In genomic region chr10:79728323-79729249, GRCm38 (mm10) we compare ENCODE assay signal across 18 mouse cellular contexts. TPM values are rescaled to one million over a fixed set of nuclear protein-coding genes. Genes with fewer than 3 reads are reported as not detected.
DNase-seq lines count a peak whose midpoint lies in the region; ATAC-seq and TF ChIP-seq lines count a peak whose summit lies in the region.
"Had no signal": no experiment of that assay in that cellular context is flagged by ENCODE, and none has a peak within 500 bp of the region (broad histone marks: within the 10 kb centered on the region; RNA-seq: fewer than 3 reads in every experiment).

No protein-coding gene starts in this region.

- peak overlapping the region; percentile 33; the same call in 1 of the 2 replicates for H3K27ac ChIP-seq in cerebellum, adult 2 months (ENCODE audit: insufficient read depth, low read length)
- H3K27ac ChIP-seq: forebrain, embryonic 15.5 days; hindbrain, embryonic 14.5 days had no signal

- H3K4me1 ChIP-seq in cerebellum, adult 2 months (ENCODE audit: control insufficient read depth, insufficient read depth, low read length) = peaks cover 14% of the 10 kb centered on the region
- H3K4me1 ChIP-seq: forebrain, embryonic 15.5 days had no signal

- no peak for ATAC-seq in cerebellum, adult (ENCODE audit: insufficient number of reproducible peaks, low FRiP score, low TSS enrichment)
- ATAC-seq: intestine, embryonic 16.5 days; midbrain, embryonic 16.5 days had no signal

- 39% methylated on average over 28 of the region's 28 CpGs for WGBS in cerebellum, adult 2 months

- DNase-seq in cerebellum, adult 2 months = peak; percentile 33 to 42
- DNase-seq in layer of hippocampus, adult 11-12 months (ENCODE audit: low spot score) = peak; percentile 55
- no peak for DNase-seq in layer of hippocampus, postnatal 10 days (ENCODE audit: low spot score in 2 of 2)
- peak; percentile 74 for DNase-seq in right cerebral cortex, adult 18-20 months
- DNase-seq in right cerebral cortex, postnatal 10 days (ENCODE audit: low spot score in 2 of 2) = no peak
- peak; percentile 71 for DNase-seq in skeletal muscle tissue, adult 2 months (ENCODE audit: low read depth, low spot score)
- no peak for DNase-seq in adipocyte (ENCODE audit: low spot score)
- DNase-seq: adrenal gland, postnatal 25 days; lung, embryonic 14.5 days had no signal

- H3K4me3 ChIP-seq in cerebellum, adult 2 months (replicated peaks; ENCODE audit: insufficient read depth, low read depth, low read length) = no peak overlapping the region
- H3K4me3 ChIP-seq: forebrain, embryonic 15.5 days had no signal

- no peak for TF ChIP-seq POLR2A in cerebellum, adult 2 months (IDR thresholded peaks at IDR 0.05; ENCODE audit: borderline replicate concordance, insufficient read depth, low read length)

- no peaks in the 10 kb centered on the region for H3K27me3 ChIP-seq in cerebellum, adult 2 months (ENCODE audit: control insufficient read depth, insufficient read depth, low read length)
- H3K27me3 ChIP-seq: forebrain, embryonic 15.5 days had no signal

- TF ChIP-seq CTCF in cerebellum, adult 2 months (IDR thresholded peaks at IDR 0.05; ENCODE audit: borderline replicate concordance, insufficient read depth, low read depth, low read length) = no peak

RNA-seq across cellular contexts. Expression of gene Hcn2, which starts 12.2 kb away (rescaled TPM):
- 227 and 270 TPM in 2 replicates for polyA plus RNA-seq in cerebellum, adult 2 months (2012; rRNA removed)
- total RNA-seq in layer of hippocampus, postnatal 10 days (2021) = 10 to 100 TPM; 82.8 to 84.2 TPM
- polyA plus RNA-seq: heart, embryonic 16.5 days; intestine, embryonic 16.5 days; lung, embryonic 14.5 days had no signal

RNA-seq across cellular contexts. Expression of gene Polrmt, which starts 17.8 kb away (rescaled TPM):
- polyA plus RNA-seq in cerebellum, adult 2 months (2012; rRNA removed) = 74.7 and 80.4 TPM in 2 replicates
- total RNA-seq in layer of hippocampus, postnatal 10 days (2021) = 10 to 100 TPM; 36.1 to 44.7 TPM

RNA-seq across cellular contexts. Expression of gene Bsg, which starts 24.3 kb away (rescaled TPM):
- polyA plus RNA-seq in cerebellum, adult 2 months (2012; rRNA removed) = 1,261 and 1,264 TPM in 2 replicates
- total RNA-seq in layer of hippocampus, postnatal 10 days (2021) = 100 to 1,000 TPM; 692 to 694 TPM

RNA-seq across cellular contexts. Expression of gene Fgf22, which starts 26.3 kb away (rescaled TPM):
- polyA plus RNA-seq in cerebellum, adult 2 months (2012; rRNA removed) = 10.6 and 11.1 TPM in 2 replicates
- 1 to 10 TPM; 1.2 to 1.7 TPM for total RNA-seq in layer of hippocampus, postnatal 10 days (2021)
- total RNA-seq: adrenal gland, postnatal 25 days; liver, adult 2 months; megakaryocyte, adult 5-6 weeks had no signal
- polyA plus RNA-seq: gonadal fat pad, adult 2 months; intestine, embryonic 16.5 days; liver, adult 2 months had no signal

RNA-seq across cellular contexts. Expression of gene Rnf126, which starts 38.2 kb away (rescaled TPM):
- polyA plus RNA-seq in cerebellum, adult 2 months (2012; rRNA removed) = 126 and 127 TPM in 2 replicates
- total RNA-seq in layer of hippocampus, postnatal 10 days (2021) = 10 to 100 TPM; 90.8 to 97.7 TPM

Comparison
In these comparisons a context has a peak if more than half of its experiments do, and no peak if none do; other contexts are left out.
1. DNase-seq: peak in cerebellum, adult 2 months (2 of 2), layer of hippocampus, adult 11-12 months (single experiment), right cerebral cortex, adult 18-20 months (single experiment) and skeletal muscle tissue, adult 2 months (single experiment); none in layer of hippocampus, postnatal 10 days (0 of 2), right cerebral cortex, postnatal 10 days (0 of 2) and adipocyte (single experiment).